Comparison of ENCODE assay signal across 7 mouse cellular contexts in the genomic region with DNA sequence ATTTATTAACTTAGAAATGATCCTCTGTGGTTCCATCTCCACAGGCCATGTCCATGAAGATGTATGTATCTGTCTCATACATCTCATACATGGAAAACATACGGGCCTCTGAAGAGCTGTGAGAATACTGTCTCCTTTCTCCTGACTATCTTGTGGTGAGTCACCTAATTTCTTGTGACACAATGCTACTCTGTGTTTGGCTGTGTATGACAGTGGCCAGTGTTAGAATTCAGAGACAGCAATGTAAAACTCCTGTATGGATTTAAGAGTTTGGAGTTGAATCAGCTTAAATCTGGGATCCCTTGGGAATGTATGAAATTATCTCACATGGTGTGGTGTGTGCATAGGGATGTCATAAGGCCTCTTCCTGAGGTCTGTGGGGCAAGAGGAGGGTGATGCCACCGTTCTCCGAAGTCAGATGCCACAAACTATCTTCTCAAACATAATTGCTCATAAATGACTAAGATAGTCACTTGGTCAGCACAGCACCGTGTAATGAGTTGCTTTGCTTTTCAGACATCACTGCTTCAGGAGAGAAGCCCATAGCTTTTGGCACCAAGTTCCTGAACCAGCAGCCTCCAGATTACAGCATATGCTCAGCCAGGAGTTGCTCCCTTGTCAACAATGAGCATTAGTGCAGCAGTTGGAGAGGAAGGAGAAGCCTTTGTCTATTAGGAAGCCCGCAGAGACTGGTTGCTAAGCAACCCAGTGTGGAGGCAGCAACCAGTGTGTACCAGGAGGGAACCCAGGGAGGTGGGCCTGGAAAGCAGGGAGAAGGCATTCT.
DNase-seq lines count a peak whose midpoint lies in the region; ATAC-seq and TF ChIP-seq lines count a peak whose summit lies in the region.

No protein-coding gene starts in this region.

- DNase-seq in forebrain, embryonic 14.5 days (ENCODE audit: low spot score) = peak; percentile 96
- DNase-seq in layer of hippocampus, postnatal 36 days = peak; percentile 74 to 80
- no peak for DNase-seq in thymus, postnatal 14 days
- DNase-seq in B cell, adult 2 months = no peak
- no peak for DNase-seq in cerebellum, adult 11-12 months

- peak overlapping the region; percentile 81 for H3K27ac ChIP-seq in cortical plate, adult 2 months (ENCODE audit: insufficient read depth, low read length)
- peak overlapping the region; percentile 83 for H3K27ac ChIP-seq in forebrain, embryonic 14.5 days (ENCODE audit: low read depth, low read length)
- peak overlapping the region; percentile 25 for H3K27ac ChIP-seq in olfactory bulb, adult 2 months (ENCODE audit: insufficient read depth, low read depth, low read length)

- no peak overlapping the region for H3K4me3 ChIP-seq in cortical plate, adult 2 months (ENCODE audit: insufficient read depth, low read length)
- H3K4me3 ChIP-seq in forebrain, embryonic 14.5 days (ENCODE audit: low read depth, low read length) = no peak overlapping the region
- no peak overlapping the region for H3K4me3 ChIP-seq in olfactory bulb, adult 2 months (ENCODE audit: insufficient read depth, low read depth, low read length)

- H3K4me2 ChIP-seq in forebrain, embryonic 14.5 days (ENCODE audit: low read length) = no peak overlapping the region

- WGBS in forebrain, embryonic 14.5 days = 28% methylated on average over 5 of the region's 5 CpGs
- 22% methylated on average over 5 of the region's 5 CpGs for WGBS in olfactory bulb, adult 2 months

- ATAC-seq in forebrain, embryonic 14.5 days = peak; percentile 98

- peaks cover 9% of the 10 kb centered on the region for H3K4me1 ChIP-seq in cortical plate, adult 2 months (ENCODE audit: control insufficient read depth, insufficient read depth, low read length)
- peaks cover 22% of the 10 kb centered on the region; the same call in 1 of the 2 replicates for H3K4me1 ChIP-seq in forebrain, embryonic 14.5 days (ENCODE audit: control insufficient read depth, insufficient read depth, low read length)
- peaks cover 4% of the 10 kb centered on the region for H3K4me1 ChIP-seq in olfactory bulb, adult 2 months (ENCODE audit: control insufficient read depth, insufficient read depth, low read length)

- H3K9ac ChIP-seq in forebrain, embryonic 14.5 days (ENCODE audit: low read length) = no peak overlapping the region

- H3K36me3 ChIP-seq in forebrain, embryonic 14.5 days (ENCODE audit: control insufficient read depth, insufficient read depth, low read length) = no peaks in the 10 kb centered on the region

- no peaks in the 10 kb centered on the region for H3K27me3 ChIP-seq in forebrain, embryonic 14.5 days (replicated peaks; ENCODE audit: control insufficient read depth, insufficient read depth, low read length)

- no peak for TF ChIP-seq CTCF in cortical plate, adult 2 months (IDR thresholded peaks at IDR 0.05; ENCODE audit: extremely low read depth, insufficient read depth, low read length)
- no peak for TF ChIP-seq CTCF in olfactory bulb, adult 2 months (IDR thresholded peaks at IDR 0.05; ENCODE audit: insufficient read depth, low read depth, low read length)

- H3K9me3 ChIP-seq in forebrain, embryonic 14.5 days (replicated peaks; ENCODE audit: control insufficient read depth, low read length) = no peaks in the 10 kb centered on the region

- no peak for TF ChIP-seq POLR2A in cortical plate, adult 2 months (IDR thresholded peaks at IDR 0.05; ENCODE audit: extremely low read depth, insufficient read depth, low read length)
- no peak for TF ChIP-seq POLR2A in olfactory bulb, adult 2 months (IDR thresholded peaks at IDR 0.05; ENCODE audit: insufficient read depth, low read depth, low read length)

Comparison
In these comparisons a context has a peak if more than half of its experiments do, and no peak if none do; other contexts are left out.
1. H3K27ac ChIP-seq: peak in every context shown above with its lines; median percentile 83 in forebrain, embryonic 14.5 days; 81 in cortical plate, adult 2 months; 25 in olfactory bulb, adult 2 months.
2. DNase-seq: peak in forebrain, embryonic 14.5 days (single experiment) and layer of hippocampus, postnatal 36 days (2 of 2); none in thymus, postnatal 14 days (single experiment), B cell, adult 2 months (0 of 2) and cerebellum, adult 11-12 months (single experiment).